Mouse (Mus musculus) left cerebral cortex, adult 8-10 months (tissue): Measurements from ENCODE around the gene Olfr976. TPM values are rescaled to one million over a fixed set of nuclear protein-coding genes. Genes with fewer than 3 reads are reported as not detected.
"Not testable (repeated sequence)": the region's sequence is repeated elsewhere in the genome, so short reads cannot be mapped to it uniquely, and the experiment has no call there.

Experiments used
- DNase-seq, 2 experiments: peaks; one replicate each; pipeline ENCODE4 v3.0.0; 2022; ENCODE audit warnings: low spot score in 2 of 2
- total RNA-seq, 4 experiments: library from RNA; stranded (reverse); gene quantifications; 2 replicates each; pipeline ENCODE4 v1.2.4; 2022

Gene Olfr976
- not detected for total RNA-seq

GRCm38 (mm10) chr9:39961033-39961432 is at the start of gene Olfr976:
Gene Olfr976, minus strand, starts transcription at chr9:39961133.
- DNase-seq: not testable (repeated sequence)

GRCm38 (mm10) chr9:40009482-40009881 is 48.5 kb upstream of the Olfr976 start, which contains the start of gene Olfr980:
Gene Olfr980, minus strand, starts transcription at chr9:40009582.
- no peak for DNase-seq

- DNase-seq: no peak
Measured at GRCm38 (mm10) chr9:40003365-40003764, 42.4 kb upstream of the Olfr976 start, which contains the start of gene Olfr979. Gene Olfr979, minus strand, starts transcription at chr9:40003465.

- no peak for DNase-seq
Measured at GRCm38 (mm10) chr9:39991813-39992212, 30.9 kb upstream of the Olfr976 start, which contains the start of gene Olfr978. Gene Olfr978, plus strand, starts transcription at chr9:39992113.

GRCm38 (mm10) chr9:39976581-39977145 is 15.7 kb upstream of the Olfr976 start:
- not testable (repeated sequence) for DNase-seq

GRCm38 (mm10) chr9:39951946-39952345 is 9.0 kb downstream of the Olfr976 start, which contains the start of gene Olfr975:
Gene Olfr975, minus strand, starts transcription at chr9:39952046.
- no peak for DNase-seq

- DNase-seq: no peak
Measured at GRCm38 (mm10) chr9:39937201-39937600, 23.7 kb downstream of the Olfr976 start, which contains the start of gene Olfr974. Gene Olfr974, plus strand, starts transcription at chr9:39937501.

GRCm38 (mm10) chr9:39928837-39929236 is 32.1 kb downstream of the Olfr976 start:
- not testable (repeated sequence) for DNase-seq

GRCm38 (mm10) chr9:39927975-39928836 is 32.7 kb downstream of the Olfr976 start:
- DNase-seq: not testable (repeated sequence)

GRCm38 (mm10) chr9:39909939-39910338 is 51.0 kb downstream of the Olfr976 start:
- no peak for DNase-seq

GRCm38 (mm10) chr9:39907036-39907435 is 53.9 kb downstream of the Olfr976 start, which contains the start of gene Olfr229:
Gene Olfr229, plus strand, starts transcription at chr9:39907336.
- no peak for DNase-seq

- no peak for DNase-seq
Measured at GRCm38 (mm10) chr9:39905106-39905505, 55.8 kb downstream of the Olfr976 start.

Other genes starting within 250 kb of the Olfr976 start
- gene Olfr965, start 249.8 kb downstream of the Olfr976 start, total RNA-seq: not detected
- gene Olfr150, start 230.2 kb downstream of the Olfr976 start, total RNA-seq: not detected
- gene Olfr967, start 214.9 kb downstream of the Olfr976 start, total RNA-seq: under 1 TPM in 1 of 4 experiments, not detected in 3; 0.30 TPM
- gene Olfr968, start 177.9 kb downstream of the Olfr976 start, total RNA-seq: not detected
- not detected for gene Olfr969, start 170.2 kb downstream of the Olfr976 start, total RNA-seq
- not detected for gene Olfr970, start 152.3 kb downstream of the Olfr976 start, total RNA-seq
- gene Olfr971, start 124.3 kb downstream of the Olfr976 start, total RNA-seq: not detected
- not detected for gene Olfr972, start 94.7 kb downstream of the Olfr976 start, total RNA-seq
- not detected for gene Olfr229, start 53.8 kb downstream of the Olfr976 start, total RNA-seq
- not detected for gene Olfr974, start 23.6 kb downstream of the Olfr976 start, total RNA-seq
- gene Olfr975, start 9.1 kb downstream of the Olfr976 start, total RNA-seq: not detected
- not detected for gene Olfr978, start 31.0 kb upstream of the Olfr976 start, total RNA-seq
- not detected for gene Olfr979, start 42.3 kb upstream of the Olfr976 start, total RNA-seq
- not detected for gene Olfr980, start 48.4 kb upstream of the Olfr976 start, total RNA-seq
- gene Olfr981, start 60.3 kb upstream of the Olfr976 start, total RNA-seq: not detected
- gene Olfr982, start 112.7 kb upstream of the Olfr976 start, total RNA-seq: not detected
- not detected for gene Olfr983, start 132.5 kb upstream of the Olfr976 start, total RNA-seq
- not detected for gene Olfr984, start 153.1 kb upstream of the Olfr976 start, total RNA-seq
- not detected for gene Olfr985, start 169.1 kb upstream of the Olfr976 start, total RNA-seq
- not detected for gene Tmem225, start 187.0 kb upstream of the Olfr976 start, total RNA-seq
- not detected for gene Olfr986, start 219.8 kb upstream of the Olfr976 start, total RNA-seq
- 1 to 10 TPM; 3.2 to 4.6 (median 4.1) TPM for gene Zfp202, start 231.2 kb upstream of the Olfr976 start, total RNA-seq